Mouse (Mus musculus) ES-E14 (cell line): ENCODE results near the gene Cdkn1b. TPM values are rescaled to one million over a fixed set of nuclear protein-coding genes. Genes with fewer than 3 reads are reported as not detected.

Experiments
- DNase-seq: peaks from one replicate; pipeline ENCODE4 v3.0.0-alpha.2; 2013; ENCODE audit warnings: low read depth, low spot score
- H3K27ac ChIP-seq: 2 replicates; pipeline ENCODE4 v1.5.1; 2012; ENCODE audit warnings: low read depth, mild to moderate bottlenecking, low read length, moderate library complexity, mixed read lengths; ENCODE audit not compliant: poor library complexity, insufficient read depth, severe bottlenecking
- H3K36me3 ChIP-seq: 2 replicates; pipeline ENCODE4 v1.6.1; 2012; ENCODE audit warnings: mild to moderate bottlenecking, low read length, moderate library complexity, mixed read lengths; ENCODE audit not compliant: control insufficient read depth, poor library complexity, insufficient read depth, severe bottlenecking
- H3K4me1 ChIP-seq, 2 experiments: fragments of 150-350 bp in 1 of 2; sonication (generic) in 1 of 2; 2 replicates each; pipeline ENCODE4 v1.6.1; 2012; ENCODE audit warnings: low read length in 2 of 2, mild to moderate bottlenecking in 1 of 2, mixed read lengths in 1 of 2; ENCODE audit not compliant: control insufficient read depth in 2 of 2, insufficient read depth in 2 of 2, poor library complexity in 1 of 2
- H3K4me3 ChIP-seq, 2 experiments: fragments of 150-350 bp in 1 of 2; sonication (generic) in 1 of 2; 2 replicates each; pipeline ENCODE4 v1.5.1; 2012; ENCODE audit warnings: low read length in 2 of 2, low read depth in 1 of 2, mild to moderate bottlenecking in 1 of 2, mixed read lengths in 1 of 2; ENCODE audit not compliant: insufficient read depth in 1 of 2, poor library complexity in 1 of 2, severe bottlenecking in 1 of 2
- H3K9ac ChIP-seq: 2 replicates; pipeline ENCODE4 v1.6.1; 2012; ENCODE audit warnings: low read depth, mild to moderate bottlenecking, low read length, mixed read lengths; ENCODE audit not compliant: poor library complexity, insufficient read depth, severe bottlenecking
- H3K9me3 ChIP-seq: fragments of 150-350 bp; sonication (generic); 2 replicates; pipeline ENCODE4 v1.6.1; 2012; ENCODE audit warnings: low read depth, mild to moderate bottlenecking, low read length; ENCODE audit not compliant: control insufficient read depth, insufficient read depth
- CHD2 ChIP-seq: IDR thresholded peaks from 2 replicates; pipeline ENCODE4 v1.6.1; 2014; ENCODE audit warnings: mild to moderate bottlenecking, low read depth, low read length, inconsistent platforms
- HCFC1 ChIP-seq: IDR thresholded peaks from 2 replicates; pipeline ENCODE4 v1.6.1; 2012; ENCODE audit warnings: low read length, inconsistent platforms, borderline replicate concordance; ENCODE audit not compliant: insufficient read depth
- MAFK ChIP-seq: IDR thresholded peaks from 2 replicates; pipeline ENCODE4 v1.6.1; 2014; ENCODE audit warnings: mild to moderate bottlenecking, low read depth, low read length, inconsistent platforms; ENCODE audit not compliant: insufficient read depth
- ZC3H11A ChIP-seq: IDR thresholded peaks from 2 replicates; pipeline ENCODE4 v1.6.1; 2012; ENCODE audit warnings: low read depth, mild to moderate bottlenecking, inconsistent platforms, low read length, borderline replicate concordance
- ZNF384 ChIP-seq: IDR thresholded peaks from 2 replicates; pipeline ENCODE4 v1.6.1; 2012; ENCODE audit warnings: low read depth, low read length, inconsistent platforms
- in situ Hi-C, 2 experiments: fragments of 600-800 bp; cut with MboI; formaldehyde crosslinking; loops; one replicate each; pipeline ENCODE4 v1.15.1; 2025; ENCODE audit warnings: low sequenced_read_pairs in 2 of 2, inconsistent platforms in 1 of 2; ENCODE audit not compliant: unreplicated experiment in 2 of 2
- total RNA-seq: library from RNA; depleted of rRNA; stranded (reverse); fragments of 300-350 nt; gene quantifications from 2 replicates; pipeline ENCODE4 v1.2.3, GENCODE M21; 2012

The Cdkn1b gene
- total RNA-seq, 1 experiment: 10.7 TPM

DNA sequence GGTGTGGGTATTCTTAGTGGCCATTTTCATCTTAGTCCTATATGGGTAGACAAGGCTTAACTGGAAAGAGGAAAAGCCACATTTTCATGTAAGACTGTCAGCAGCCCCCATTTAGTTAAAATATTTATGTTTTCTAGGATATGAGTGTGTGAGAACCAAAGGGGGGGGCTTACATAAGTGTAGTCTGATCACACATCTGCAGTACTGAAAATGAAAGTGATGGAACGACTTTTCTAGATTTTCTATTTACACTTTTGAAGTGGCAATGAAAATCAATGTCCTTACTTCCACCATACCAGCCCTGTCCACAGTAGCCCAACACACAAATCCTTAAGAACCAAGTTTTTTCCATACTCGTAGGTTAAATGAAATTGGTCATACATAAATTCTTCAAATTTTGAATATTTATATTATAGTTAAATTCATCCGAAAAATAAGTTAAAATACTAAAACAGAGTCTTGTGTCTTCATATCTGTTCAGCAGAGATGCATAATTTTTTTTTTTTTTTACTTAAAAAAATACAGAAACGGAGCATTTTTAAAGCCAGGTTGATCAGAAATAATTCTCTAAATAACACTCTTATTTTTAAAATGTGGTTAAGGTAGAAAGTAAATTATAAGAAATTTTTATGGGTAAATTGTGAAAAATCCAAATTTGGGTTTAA is 5.6 kb downstream of the Cdkn1b start:
- Histone ChIP-seq H3K27ac (no peak overlapping the region), H3K4me3 (peak overlapping the region in 1 of 2 experiments; percentile 83; a peak in 1 of 4 replicates), H3K36me3 (no peaks in the 10 kb centered on the region; the same call in 1 of the 2 replicates), H3K4me1 (peaks cover 2 to 8% of the 10 kb centered on the region in 2 experiments; a peak in 3 of 4 replicates), H3K9me3 (no peaks in the 10 kb centered on the region), H3K9ac (no peak overlapping the region)
- in situ Hi-C loops: no loop called here
- no peak for DNase-seq
- TF ChIP-seq MAFK: no peak
- TF ChIP-seq HCFC1: no peak
- TF ChIP-seq CHD2: no peak
- TF ChIP-seq ZNF384: no peak
- TF ChIP-seq ZC3H11A: no peak

DNA sequence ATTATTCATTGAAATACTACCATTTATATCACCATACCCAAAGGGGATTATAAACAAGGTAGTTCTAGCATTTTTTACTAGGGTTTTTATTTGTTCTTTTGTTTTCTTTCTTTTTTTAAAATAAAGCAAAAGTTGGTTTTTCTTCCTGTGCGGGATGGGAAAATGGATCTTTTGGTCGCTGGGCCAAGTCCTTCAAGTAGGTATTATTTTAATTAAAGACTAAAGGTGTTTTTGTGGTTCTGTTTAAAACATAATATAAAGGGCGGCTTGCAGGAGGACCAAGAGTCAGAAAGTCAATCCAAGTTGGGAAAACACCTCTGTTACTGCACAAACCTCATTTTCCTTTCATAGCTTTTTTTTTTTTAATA is 6.1 kb downstream of the Cdkn1b start:
- Histone ChIP-seq H3K4me1 (peaks cover 2 to 8% of the 10 kb centered on the region in 2 experiments; a peak in 3 of 4 replicates), H3K36me3 (no peaks in the 10 kb centered on the region; the same call in 1 of the 2 replicates), H3K9me3 (no peaks in the 10 kb centered on the region), H3K9ac (peak overlapping the region; percentile 86), H3K4me3 (peak overlapping the region; percentile 79 to 83; a peak in 3 of 4 replicates), H3K27ac (no peak overlapping the region)
- in situ Hi-C loops: no loop called here
- no peak for TF ChIP-seq MAFK
- TF ChIP-seq CHD2: no peak
- TF ChIP-seq ZNF384: 0 out of 2 replicates have a peak, but pooled peaks have one; percentile 7
- TF ChIP-seq HCFC1: no peak
- TF ChIP-seq ZC3H11A: no peak
- no peak for DNase-seq

DNA sequence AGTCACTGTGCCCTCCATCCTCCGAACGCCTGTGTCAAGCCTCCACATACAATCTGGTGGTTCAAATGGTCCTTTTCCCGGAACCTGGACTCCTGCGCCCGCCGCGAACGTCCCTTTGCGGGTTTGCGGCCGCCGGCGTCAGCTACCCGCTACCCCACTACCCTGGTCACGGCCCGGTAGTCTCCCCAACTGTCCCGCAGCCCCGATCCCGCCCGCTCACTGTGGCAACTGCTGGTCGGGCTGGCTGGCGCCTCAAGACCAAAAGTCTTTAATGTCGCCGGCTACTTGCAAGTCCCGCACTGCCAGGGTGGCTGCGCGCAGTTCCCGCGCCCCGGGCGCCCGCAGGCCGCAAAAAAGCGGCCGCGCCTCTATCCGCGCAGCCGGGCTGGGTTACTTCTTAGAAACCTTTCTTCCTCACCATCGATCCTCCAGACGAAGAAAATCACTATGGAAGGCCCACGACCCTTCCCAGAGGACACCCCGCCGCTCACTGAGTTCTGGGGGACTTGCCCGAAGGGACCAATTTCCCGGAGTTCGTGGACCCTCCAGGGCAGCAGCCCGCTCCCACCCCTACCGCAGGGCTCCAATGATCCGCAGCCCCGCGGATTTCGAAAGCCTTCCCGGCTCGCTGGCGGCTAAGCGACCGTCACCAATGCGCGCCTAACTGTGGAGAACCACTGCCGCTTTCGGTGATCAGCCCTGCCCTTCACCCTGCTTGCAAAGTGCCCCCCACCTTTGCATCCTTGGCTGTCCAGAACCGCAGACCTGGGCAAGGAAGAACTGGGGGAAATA is 6.8 kb downstream of the Cdkn1b start:
- no peaks in the 10 kb centered on the region; the same call in 1 of the 2 replicates for H3K36me3 ChIP-seq
- in situ Hi-C loops: no loop called here
- peak overlapping the region; percentile 77 for H3K27ac ChIP-seq
- no peak for DNase-seq
- peak overlapping the region; percentile 86 for H3K9ac ChIP-seq
- peak overlapping the region; percentile 79 to 83 for H3K4me3 ChIP-seq
- no peaks in the 10 kb centered on the region for H3K9me3 ChIP-seq
- no peak for TF ChIP-seq ZNF384
- no peak for TF ChIP-seq ZC3H11A
- no peak for TF ChIP-seq MAFK
- no peak for TF ChIP-seq CHD2
- TF ChIP-seq HCFC1: peak; percentile 45; the same call in 1 of the 2 replicates
- H3K4me1 ChIP-seq: peaks cover 2 to 8% of the 10 kb centered on the region in 2 experiments; a peak in 3 of 4 replicates

DNA sequence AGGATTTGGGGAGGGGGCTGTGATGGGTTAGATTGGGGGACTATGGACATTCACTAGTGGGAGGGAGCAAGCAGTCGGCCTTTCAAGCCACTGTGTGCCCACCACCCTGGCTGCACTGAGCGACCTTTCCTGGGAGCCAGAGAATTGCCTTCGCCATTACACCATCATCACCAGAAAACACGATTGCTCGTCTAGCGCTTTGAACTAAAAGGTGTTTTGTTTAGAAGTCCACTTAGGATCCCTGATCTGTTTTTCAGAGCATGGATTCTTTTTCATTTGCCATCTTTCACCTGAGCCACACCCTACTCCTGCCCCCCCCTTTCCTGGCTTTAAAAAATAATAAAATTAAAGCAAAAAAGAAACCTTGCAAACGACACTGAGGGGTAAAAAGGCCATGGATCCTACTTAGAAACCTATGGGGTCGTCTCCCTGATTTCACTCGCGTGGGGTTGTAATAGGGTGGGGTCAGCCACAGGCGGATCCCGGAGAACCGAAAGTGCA is 7.4 kb downstream of the Cdkn1b start:
- DNase-seq: no peak
- Histone ChIP-seq H3K9me3 (no peaks in the 10 kb centered on the region), H3K36me3 (no peaks in the 10 kb centered on the region), H3K4me3 (peak overlapping the region; percentile 79 to 83), H3K4me1 (peaks cover 2 to 5% of the 10 kb centered on the region in 2 experiments; a peak in 2 of 4 replicates), H3K9ac (peak overlapping the region; percentile 92), H3K27ac (peak overlapping the region; percentile 97)
- TF ChIP-seq CHD2: no peak
- no peak for TF ChIP-seq MAFK
- TF ChIP-seq HCFC1: no peak
- TF ChIP-seq ZNF384: no peak
- TF ChIP-seq ZC3H11A: no peak
- in situ Hi-C loops: no loop called here
